Mouse (Mus musculus) small intestine, adult 2 months (tissue): Measurements from ENCODE around the gene Gm9758.
"Not testable (repeated sequence)": the region's sequence is repeated elsewhere in the genome, so short reads cannot be mapped to it uniquely, and the experiment has no call there.

Source experiments
- CTCF ChIP-seq: fragments of 200-500 bp; IDR thresholded peaks from 2 replicates; pipeline ENCODE4 v1.5.1; 2012; ENCODE audit warnings: low read depth, mild to moderate bottlenecking, control low read depth, inconsistent platforms, low read length, moderate library complexity, mixed read lengths; ENCODE audit not compliant: insufficient replicate concordance, insufficient read length; ENCODE audit errors: extremely low read depth
- POLR2A ChIP-seq: fragments of 200-500 bp; IDR thresholded peaks from 2 replicates; pipeline ENCODE4 v1.6.1; 2012; ENCODE audit warnings: low read depth, mild to moderate bottlenecking, control low read depth, inconsistent platforms, low read length, moderate library complexity

- TF ChIP-seq CTCF, POLR2A: not testable (repeated sequence)
These were observed 29.4 kb downstream of the Gm9758 start for GRCm38 (mm10) chr5:14885291-14885690.
